ENCODE assay signal across 31 mouse cellular contexts in the genomic region with DNA sequence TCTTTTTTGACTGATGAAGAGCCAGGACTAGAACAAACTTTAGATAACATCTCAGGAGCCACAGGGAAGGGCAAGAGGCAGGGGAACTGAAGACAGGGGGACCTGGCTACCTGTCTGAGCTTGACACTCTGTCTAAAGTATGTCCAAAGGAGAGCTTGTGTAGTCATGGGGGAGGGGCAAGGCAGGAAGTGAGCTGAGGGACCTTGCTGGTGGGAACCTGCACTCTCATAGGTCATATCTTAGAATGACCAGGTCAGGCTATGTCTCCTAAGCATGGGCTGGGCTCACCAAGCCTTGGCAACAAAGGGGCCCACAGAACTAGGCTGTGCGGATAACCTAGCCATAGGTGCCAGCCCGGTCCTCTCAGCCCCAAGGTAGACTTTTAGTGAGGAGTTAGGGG. TPM values are rescaled to one million over a fixed set of nuclear protein-coding genes. Genes with fewer than 3 reads are reported as not detected.
DNase-seq lines count a peak whose midpoint lies in the region; ATAC-seq and TF ChIP-seq lines count a peak whose summit lies in the region.
"Had no signal": no experiment of that assay in that cellular context is flagged by ENCODE, and none has a peak within 500 bp of the region (broad histone marks: within the 10 kb centered on the region; RNA-seq: fewer than 3 reads in every experiment).

No protein-coding gene starts in this region.

- WGBS in heart, embryonic 12.5 days, result 86% methylated on average over 2 of the region's 2 CpGs
- WGBS in liver, embryonic 11.5 days, result 79% methylated on average over 2 of the region's 2 CpGs
- 87% methylated on average over 2 of the region's 2 CpGs for WGBS in liver, postnatal 0 days (ENCODE audit: insufficient replicate concordance)

- no peak for TF ChIP-seq EP300 in liver, postnatal 0 days (IDR thresholded peaks at IDR 0.05; ENCODE audit: low read depth)

- H3K36me3 ChIP-seq in heart, embryonic 12.5 days, result no peaks in the 10 kb centered on the region
- H3K36me3 ChIP-seq in liver, embryonic 11.5 days (ENCODE audit: control insufficient read depth, insufficient read depth, low read length), result no peaks in the 10 kb centered on the region
- H3K36me3 ChIP-seq in liver, postnatal 0 days (replicated peaks; ENCODE audit: insufficient read depth, low read length), result no peaks in the 10 kb centered on the region
- H3K36me3 ChIP-seq: hindbrain, embryonic 10.5 days; intestine, embryonic 15.5 days; limb, embryonic 10.5 days; neural tube, embryonic 13.5 days had no signal

- intact Hi-C loops in left cerebral cortex, postnatal 4 days (cut with DNase I), result no loop called here

- no peak for TF ChIP-seq CTCF in liver, postnatal 0 days (IDR thresholded peaks at IDR 0.05; ENCODE audit: low read depth)

- peak overlapping the region; percentile 88 for H3K27ac ChIP-seq in heart, embryonic 12.5 days (ENCODE audit: poor library complexity, severe bottlenecking)
- peak overlapping the region; percentile 97 for H3K27ac ChIP-seq in liver, embryonic 11.5 days (ENCODE audit: low read depth, low read length)
- H3K27ac ChIP-seq in liver, postnatal 0 days (ENCODE audit: low read depth), result peak overlapping the region; percentile 67
- H3K27ac ChIP-seq: forebrain, embryonic 13.5 days; intestine, embryonic 15.5 days; macrophage; neural tube, embryonic 13.5 days had no signal

- DNase-seq in heart, adult 9 months (ENCODE audit: low spot score in 2 of 2), result no peak
- DNase-seq in liver, result peak; percentile 65
- DNase-seq in liver, embryonic 11.5 days (ENCODE audit: low spot score), result no peak
- no peak for DNase-seq in liver, postnatal 0 days
- DNase-seq in right cerebral cortex, postnatal 10 days (ENCODE audit: low spot score in 2 of 2), result no peak
- no peak for DNase-seq in left cerebral cortex, postnatal 4 days
- DNase-seq: cerebellum, adult 18-20 months; cerebellum, postnatal 14 days; thymus, postnatal 14 days had no signal

- H3K4me2 ChIP-seq in heart, embryonic 12.5 days, result no peak overlapping the region; the same call in 1 of the 2 replicates
- H3K4me2 ChIP-seq in liver, embryonic 11.5 days, result peak overlapping the region; percentile 88
- 0 out of 2 replicates have a peak overlapping the region, but pooled peaks have one; percentile 13 for H3K4me2 ChIP-seq in liver, postnatal 0 days (ENCODE audit: low read depth, low read length)
- H3K4me2 ChIP-seq: forebrain, embryonic 13.5 days; intestine, embryonic 15.5 days; neural tube, embryonic 13.5 days had no signal

- H3K9ac ChIP-seq in heart, embryonic 12.5 days, result no peak overlapping the region
- peak overlapping the region; percentile 58 for H3K9ac ChIP-seq in liver, embryonic 11.5 days (ENCODE audit: low read depth, low read length)
- H3K9ac ChIP-seq in liver, postnatal 0 days (replicated peaks), result no peak overlapping the region
- H3K9ac ChIP-seq: forebrain, embryonic 13.5 days; intestine, embryonic 15.5 days; neural tube, embryonic 13.5 days had no signal

- H3K27me3 ChIP-seq in heart, embryonic 12.5 days (replicated peaks), result peaks cover 13% of the 10 kb centered on the region; the same call in 1 of the 2 replicates
- peaks cover 4% of the 10 kb centered on the region; the same call in 1 of the 2 replicates for H3K27me3 ChIP-seq in liver, embryonic 11.5 days (replicated peaks; ENCODE audit: control insufficient read depth, insufficient read depth, low read length)
- H3K27me3 ChIP-seq in liver, postnatal 0 days (ENCODE audit: insufficient read depth, low read length), result peaks cover 4% of the 10 kb centered on the region; the same call in 1 of the 2 replicates
- H3K27me3 ChIP-seq: intestine, embryonic 15.5 days had no signal

- H3K9me3 ChIP-seq in heart, embryonic 12.5 days (replicated peaks), result no peaks in the 10 kb centered on the region
- no peaks in the 10 kb centered on the region for H3K9me3 ChIP-seq in liver, embryonic 11.5 days (ENCODE audit: control insufficient read depth, low read length)
- no peaks in the 10 kb centered on the region for H3K9me3 ChIP-seq in liver, postnatal 0 days (ENCODE audit: low read length)
- H3K9me3 ChIP-seq: forebrain, embryonic 13.5 days; hindbrain, embryonic 10.5 days; intestine, embryonic 15.5 days; limb, embryonic 10.5 days; neural tube, embryonic 13.5 days had no signal

- no peak overlapping the region for H3K4me3 ChIP-seq in heart, embryonic 12.5 days
- no peak overlapping the region for H3K4me3 ChIP-seq in liver, embryonic 11.5 days (ENCODE audit: low read depth, low read length)
- no peak overlapping the region for H3K4me3 ChIP-seq in liver, postnatal 0 days (ENCODE audit: low read depth, low read length)
- H3K4me3 ChIP-seq: forebrain, embryonic 13.5 days; hindbrain, embryonic 10.5 days; intestine, embryonic 15.5 days; limb, embryonic 10.5 days; myocyte; neural tube, embryonic 13.5 days had no signal

- ATAC-seq in heart, embryonic 12.5 days (ENCODE audit: insufficient number of reproducible peaks, low FRiP score), result peak; percentile 48
- no peak for ATAC-seq in liver, embryonic 11.5 days (replicated peaks; ENCODE audit: low FRiP score)
- no peak for ATAC-seq in liver, postnatal 0 days
- ATAC-seq: activated CD4-positive, CD25-positive, alpha-beta regulatory T cell, adult 4 months; forebrain, embryonic 13.5 days; hindbrain, embryonic 16.5 days; midbrain, embryonic 16.5 days had no signal

- peaks cover 56% of the 10 kb centered on the region for H3K4me1 ChIP-seq in heart, embryonic 12.5 days (replicated peaks)
- peaks cover 88% of the 10 kb centered on the region for H3K4me1 ChIP-seq in liver, embryonic 11.5 days (replicated peaks; ENCODE audit: control insufficient read depth, insufficient read depth, low read length)
- H3K4me1 ChIP-seq in liver, postnatal 0 days (ENCODE audit: insufficient read depth), result peaks cover 67% of the 10 kb centered on the region
- H3K4me1 ChIP-seq: neural tube, embryonic 13.5 days had no signal

RNA-seq across cellular contexts. Expression of gene Adra2b, which starts 9.1 kb away (rescaled TPM):
- 7.1 and 7.6 TPM in 2 replicates for polyA plus RNA-seq in heart, embryonic 12.5 days (2016; fragmentation: Nextera tagmentation; extraction: Ambion mirVana)
- 20.1 and 20.7 TPM in 2 replicates for polyA plus RNA-seq in liver, embryonic 11.5 days (2014; fragmentation: Nextera tagmentation; extraction: Ambion mirVana)
- polyA plus RNA-seq in liver, postnatal 0 days (2015; fragmentation: Nextera tagmentation; extraction: Ambion mirVana), result 4.7 and 4.8 TPM in 2 replicates
- under 1 TPM; 0.12 to 0.28 TPM for total RNA-seq in left cerebral cortex, postnatal 4 days (2021)
- total RNA-seq: granulocyte monocyte progenitor cell, adult 5-6 weeks had no signal
- polyA plus RNA-seq: activated CD4-positive, CD25-positive, alpha-beta regulatory T cell, adult 4 months; C2C12; macrophage; myocyte had no signal

RNA-seq across cellular contexts. Expression of gene Astl, which starts 33.6 kb away (rescaled TPM):
- not detected in 2 replicates for polyA plus RNA-seq in heart, embryonic 12.5 days (2016; fragmentation: Nextera tagmentation; extraction: Ambion mirVana)
- not detected in 2 replicates for polyA plus RNA-seq in liver, embryonic 11.5 days (2014; fragmentation: Nextera tagmentation; extraction: Ambion mirVana)
- polyA plus RNA-seq in liver, postnatal 0 days (2015; fragmentation: Nextera tagmentation; extraction: Ambion mirVana), result not detected in 2 replicates
- total RNA-seq in left cerebral cortex, postnatal 4 days (2021), result not detected
- total RNA-seq: gastrocnemius, adult 8-10 months; layer of hippocampus, postnatal 14 days; left cerebral cortex, adult 8-10 months; liver, adult 2 months had no signal
- polyA plus RNA-seq: C2C12; forebrain, embryonic 13.5 days; frontal cortex, adult 2 months; heart, embryonic 16.5 days; hindbrain, embryonic 10.5 days; hindbrain, embryonic 16.5 days; intestine, embryonic 15.5 days; kidney, embryonic 16.5 days; liver, adult 2 months; lung, postnatal 0 days; macrophage; midbrain, embryonic 16.5 days; neural tube, embryonic 13.5 days had no signal

RNA-seq across cellular contexts. Expression of gene Dusp2, which starts 36.1 kb away (rescaled TPM):
- 23.8 and 26.3 TPM in 2 replicates for polyA plus RNA-seq in heart, embryonic 12.5 days (2016; fragmentation: Nextera tagmentation; extraction: Ambion mirVana)
- 8.8 and 10.1 TPM in 2 replicates for polyA plus RNA-seq in liver, embryonic 11.5 days (2014; fragmentation: Nextera tagmentation; extraction: Ambion mirVana)
- 5.6 and 5.9 TPM in 2 replicates for polyA plus RNA-seq in liver, postnatal 0 days (2015; fragmentation: Nextera tagmentation; extraction: Ambion mirVana)
- 1 to 10 TPM; 8.5 to 8.9 TPM for total RNA-seq in left cerebral cortex, postnatal 4 days (2021)

RNA-seq across cellular contexts. Expression of gene Gpat2, which starts 52.9 kb away (rescaled TPM):
- 0.44 and 0.45 TPM in 2 replicates for polyA plus RNA-seq in heart, embryonic 12.5 days (2016; fragmentation: Nextera tagmentation; extraction: Ambion mirVana)
- 0.43 and 0.92 TPM in 2 replicates for polyA plus RNA-seq in liver, embryonic 11.5 days (2014; fragmentation: Nextera tagmentation; extraction: Ambion mirVana)
- 0.46 and 0.51 TPM in 2 replicates for polyA plus RNA-seq in liver, postnatal 0 days (2015; fragmentation: Nextera tagmentation; extraction: Ambion mirVana)
- under 1 TPM; 0.18 to 0.42 TPM for total RNA-seq in left cerebral cortex, postnatal 4 days (2021)
- total RNA-seq: gastrocnemius, adult 8-10 months; granulocyte monocyte progenitor cell, adult 5-6 weeks had no signal
- polyA plus RNA-seq: embryonic facial prominence, embryonic 11.5 days; macrophage; myocyte had no signal
